Mouse (Mus musculus): Measurements from ENCODE around the gene Ccnj. TPM values are rescaled to one million over a fixed set of nuclear protein-coding genes. Genes with fewer than 3 reads are reported as not detected.

The Ccnj gene
- 12.9 and 18.8 TPM in 2 replicates for polyA plus RNA-seq (2014; fragmentation: Nextera tagmentation; extraction: Ambion mirVana)

DNA sequence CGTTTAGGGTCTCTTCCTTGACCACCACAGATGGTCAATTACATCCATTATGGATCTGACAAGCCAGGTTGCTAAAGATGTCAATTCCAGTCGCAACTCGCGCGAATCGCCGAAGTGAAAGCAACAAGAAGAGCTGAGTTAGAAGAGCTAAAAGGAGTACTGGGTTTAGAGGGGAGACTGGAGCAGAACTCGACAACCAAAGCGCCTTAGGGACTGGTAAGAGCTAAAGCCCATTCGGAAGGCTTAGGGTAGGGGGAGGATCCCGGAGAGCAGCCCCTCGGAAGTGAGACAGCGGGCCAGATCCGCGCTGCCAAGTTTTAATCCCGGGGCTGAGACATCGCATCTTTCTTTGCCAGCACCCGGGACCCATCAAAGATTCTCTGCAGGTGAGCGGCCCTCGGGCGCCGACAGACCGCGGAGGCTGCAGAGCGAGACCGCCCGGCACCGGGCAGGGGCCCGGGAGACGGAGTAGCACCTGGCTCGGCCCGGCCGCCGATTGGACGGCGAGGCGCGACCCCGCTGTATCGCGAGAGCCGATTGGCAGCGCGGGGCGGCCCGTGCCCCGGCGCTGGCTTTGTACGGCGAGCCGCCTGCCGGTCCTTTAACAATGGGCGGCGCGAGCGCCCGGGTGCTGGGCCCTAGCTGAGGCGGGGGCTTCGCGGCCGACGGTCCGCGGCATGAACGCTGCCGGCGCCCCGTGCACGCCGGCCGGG, at the start of gene Ccnj:
Gene Ccnj (plus strand): TSS at position 577 of the 713 bp plus-strand sequence.
- Histone ChIP-seq H3K4me3 (replicated peaks; ENCODE audit: low read depth, low read length) (peak within 1 kb of the TSS; percentile 94), H3K9me3 (ENCODE audit: control insufficient read depth, low read length) (no peaks in the 10 kb centered on the region), H3K4me1 (ENCODE audit: control insufficient read depth, insufficient read depth, low read length) (peaks cover 39% of the 10 kb centered on the region), H3K9ac (replicated peaks; ENCODE audit: low read length) (peak within 1 kb of the TSS; percentile 99), H3K27me3 (ENCODE audit: control insufficient read depth, insufficient read depth, low read length) (no peaks in the 10 kb centered on the region), H3K27ac (replicated peaks; ENCODE audit: low read depth, low read length) (peak within 1 kb of the TSS; percentile 97), H3K4me2 (ENCODE audit: low read length) (peak within 1 kb of the TSS; percentile 74), H3K36me3 (ENCODE audit: control insufficient read depth, insufficient read depth, low read length) (no peaks in the 10 kb centered on the region; the same call in 1 of the 2 replicates)
- ATAC-seq (ENCODE audit: low FRiP score, low TSS enrichment) (peak; percentile 99), DNase-seq (peak; percentile 96)
- WGBS: under 1% methylated on average over 71 of the region's 71 CpGs

DNA sequence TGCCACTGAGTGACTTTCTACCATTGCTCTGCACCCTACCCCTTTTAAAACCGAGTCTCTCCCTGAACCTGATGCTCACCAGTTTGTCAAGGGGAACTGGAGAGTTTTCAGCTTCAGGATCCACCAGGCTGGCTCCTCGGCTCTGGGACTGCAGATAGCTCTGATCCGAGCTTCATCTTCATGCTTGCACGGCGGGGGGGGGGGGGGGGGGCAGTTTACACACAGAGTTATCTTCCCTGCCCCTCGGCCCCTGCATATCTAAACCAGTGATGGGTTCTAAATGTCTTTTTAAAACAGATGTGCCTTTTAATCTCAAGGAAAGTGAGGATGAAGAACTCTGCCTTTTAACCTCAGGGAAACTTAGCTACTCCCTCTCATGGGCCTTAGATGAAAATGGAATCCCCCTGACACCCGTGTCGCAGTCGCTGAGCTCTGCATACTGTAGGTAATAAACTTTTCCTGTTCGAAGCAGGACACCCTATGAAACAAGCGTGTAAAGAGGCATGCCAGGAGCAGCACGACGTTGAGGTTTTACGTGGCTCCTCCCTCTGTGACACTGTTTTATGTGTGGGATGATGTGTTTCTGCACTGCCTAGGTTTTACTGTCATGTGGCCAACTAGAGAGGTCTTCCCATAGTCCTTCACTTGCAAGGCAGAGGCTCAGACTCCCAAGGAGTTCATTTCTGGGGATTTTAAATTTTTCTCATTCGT, 42.9 kb upstream of the Ccnj start:
- Histone ChIP-seq H3K27ac (replicated peaks; ENCODE audit: low read depth, low read length) (no peak overlapping the region), H3K4me1 (ENCODE audit: control insufficient read depth, insufficient read depth, low read length) (no peaks in the 10 kb centered on the region), H3K4me2 (ENCODE audit: low read length) (no peak overlapping the region), H3K36me3 (ENCODE audit: control insufficient read depth, insufficient read depth, low read length) (no peaks in the 10 kb centered on the region), H3K9me3 (ENCODE audit: control insufficient read depth, low read length) (no peaks in the 10 kb centered on the region), H3K27me3 (ENCODE audit: control insufficient read depth, insufficient read depth, low read length) (no peaks in the 10 kb centered on the region), H3K4me3 (replicated peaks; ENCODE audit: low read depth, low read length) (no peak overlapping the region), H3K9ac (replicated peaks; ENCODE audit: low read length) (no peak overlapping the region)
- ATAC-seq (ENCODE audit: low FRiP score, low TSS enrichment) (no peak), DNase-seq (no peak)
- 73% methylated on average over 15 of the region's 15 CpGs for WGBS

DNA sequence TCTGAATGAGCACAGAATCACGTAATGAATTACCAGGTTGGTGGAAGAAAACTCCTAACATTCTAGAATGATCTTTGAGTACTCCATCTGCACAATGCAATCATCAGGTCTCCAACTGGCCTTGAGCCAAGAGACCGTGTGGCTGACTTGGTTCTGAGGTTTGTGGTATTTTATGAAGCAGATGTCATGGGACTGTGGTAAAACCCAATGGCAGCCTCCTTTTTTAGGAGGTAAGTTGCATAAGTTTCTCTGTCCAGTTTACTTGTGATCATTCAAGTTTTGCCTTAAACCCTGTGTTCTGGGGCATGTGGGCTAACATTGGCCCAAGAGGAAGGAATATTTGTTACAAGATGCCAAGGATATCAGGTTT, 42.4 kb upstream of the Ccnj start:
- Histone ChIP-seq H3K9ac (replicated peaks; ENCODE audit: low read length) (no peak overlapping the region), H3K4me1 (ENCODE audit: control insufficient read depth, insufficient read depth, low read length) (no peaks in the 10 kb centered on the region), H3K27me3 (ENCODE audit: control insufficient read depth, insufficient read depth, low read length) (no peaks in the 10 kb centered on the region), H3K9me3 (ENCODE audit: control insufficient read depth, low read length) (no peaks in the 10 kb centered on the region), H3K4me2 (ENCODE audit: low read length) (no peak overlapping the region), H3K27ac (replicated peaks; ENCODE audit: low read depth, low read length) (no peak overlapping the region), H3K4me3 (replicated peaks; ENCODE audit: low read depth, low read length) (no peak overlapping the region), H3K36me3 (ENCODE audit: control insufficient read depth, insufficient read depth, low read length) (no peaks in the 10 kb centered on the region)
- 83% methylated on average over 2 of the region's 2 CpGs for WGBS
- ATAC-seq (ENCODE audit: low FRiP score, low TSS enrichment): no peak
- DNase-seq: no peak

DNA sequence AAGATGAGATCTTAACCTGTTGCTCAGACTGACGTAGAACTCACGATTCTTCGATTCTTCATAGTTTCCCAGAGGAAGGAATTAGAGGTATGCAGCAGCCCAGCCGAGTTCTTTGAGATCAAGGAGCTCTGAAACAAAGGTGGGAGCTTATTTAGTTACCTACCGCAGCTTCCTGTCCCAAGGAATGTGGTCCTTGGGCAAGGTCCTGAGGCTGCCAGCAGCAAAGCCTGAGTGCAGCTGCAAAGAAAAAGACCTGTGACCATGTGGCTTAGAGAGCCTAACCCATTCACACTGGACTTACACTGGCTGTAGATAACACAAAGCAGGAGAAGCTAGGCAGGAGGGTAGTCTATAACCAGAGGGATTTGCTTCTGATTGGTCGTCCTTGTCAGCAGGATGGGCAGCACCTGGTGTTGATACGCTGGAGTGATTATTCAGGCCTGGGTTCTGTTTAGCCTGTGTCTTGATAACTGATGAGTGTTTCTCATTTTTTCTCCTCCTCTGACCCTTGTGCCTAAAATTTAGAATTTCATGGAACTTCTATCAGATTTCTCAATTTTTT, 25.8 kb upstream of the Ccnj start:
- Histone ChIP-seq H3K27ac (replicated peaks; ENCODE audit: low read depth, low read length) (no peak overlapping the region), H3K27me3 (ENCODE audit: control insufficient read depth, insufficient read depth, low read length) (no peaks in the 10 kb centered on the region), H3K4me2 (ENCODE audit: low read length) (no peak overlapping the region), H3K9me3 (ENCODE audit: control insufficient read depth, low read length) (no peaks in the 10 kb centered on the region), H3K4me1 (ENCODE audit: control insufficient read depth, insufficient read depth, low read length) (no peaks in the 10 kb centered on the region), H3K4me3 (replicated peaks; ENCODE audit: low read depth, low read length) (no peak overlapping the region), H3K36me3 (ENCODE audit: control insufficient read depth, insufficient read depth, low read length) (no peaks in the 10 kb centered on the region), H3K9ac (replicated peaks; ENCODE audit: low read length) (no peak overlapping the region)
- ATAC-seq (ENCODE audit: low FRiP score, low TSS enrichment) (no peak), DNase-seq (no peak)
- WGBS: 35% methylated on average over 7 of the region's 7 CpGs

DNA sequence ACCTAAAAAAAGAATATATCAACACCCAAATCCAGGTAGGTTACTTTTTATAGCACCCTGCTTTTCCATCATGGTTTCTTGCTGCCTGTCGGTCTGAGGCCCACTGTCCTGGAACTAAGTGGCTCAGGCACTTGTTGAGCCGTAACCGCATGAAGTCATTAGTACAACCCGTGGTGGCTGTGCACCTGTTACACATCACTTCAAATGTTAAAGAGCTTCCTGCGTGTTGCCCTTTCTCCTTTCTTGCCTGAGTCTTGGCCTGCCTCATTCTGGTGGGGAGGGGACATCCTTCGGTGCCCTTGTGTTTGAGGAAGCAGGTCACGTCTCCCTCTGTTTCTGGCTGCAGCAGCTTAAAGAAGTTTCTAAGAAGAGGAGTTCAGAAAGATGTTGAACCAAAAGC, 21.2 kb upstream of the Ccnj start:
- H3K4me3 ChIP-seq (replicated peaks; ENCODE audit: low read depth, low read length): no peak overlapping the region
- WGBS: 57% methylated on average over 7 of the region's 7 CpGs
- DNase-seq (no peak), ATAC-seq (ENCODE audit: low FRiP score, low TSS enrichment) (no peak)
- no peak overlapping the region for H3K9ac ChIP-seq (replicated peaks; ENCODE audit: low read length)
- H3K27ac ChIP-seq (replicated peaks; ENCODE audit: low read depth, low read length): no peak overlapping the region
- H3K27me3 ChIP-seq (ENCODE audit: control insufficient read depth, insufficient read depth, low read length): no peaks in the 10 kb centered on the region
- H3K4me1 ChIP-seq (ENCODE audit: control insufficient read depth, insufficient read depth, low read length): no peaks in the 10 kb centered on the region
- H3K9me3 ChIP-seq (ENCODE audit: control insufficient read depth, low read length): no peaks in the 10 kb centered on the region
- H3K4me2 ChIP-seq (ENCODE audit: low read length): no peak overlapping the region
- no peaks in the 10 kb centered on the region for H3K36me3 ChIP-seq (ENCODE audit: control insufficient read depth, insufficient read depth, low read length)

DNA sequence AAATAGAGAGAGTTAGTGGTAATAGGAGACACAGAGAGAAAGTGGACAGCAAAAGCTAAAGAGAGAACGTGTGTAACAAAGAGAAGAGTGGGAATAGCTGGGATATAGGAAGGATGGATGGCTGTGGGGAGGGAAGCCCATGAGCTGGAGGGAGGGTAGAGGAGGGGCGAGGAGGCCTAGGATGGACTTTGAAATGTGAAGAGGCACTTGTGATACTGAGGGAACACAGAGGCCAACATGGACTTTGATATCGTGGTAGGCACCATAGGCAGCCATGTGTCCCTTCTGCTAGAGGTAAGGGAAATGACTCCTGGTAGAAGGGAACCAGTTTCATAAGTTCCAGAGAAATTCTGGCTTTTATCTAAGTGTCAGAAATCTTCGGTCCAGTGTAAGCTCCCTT, 19.2 kb upstream of the Ccnj start:
- no peaks in the 10 kb centered on the region for H3K36me3 ChIP-seq (ENCODE audit: control insufficient read depth, insufficient read depth, low read length)
- H3K9me3 ChIP-seq (ENCODE audit: control insufficient read depth, low read length): no peaks in the 10 kb centered on the region
- no peaks in the 10 kb centered on the region for H3K27me3 ChIP-seq (ENCODE audit: control insufficient read depth, insufficient read depth, low read length)
- H3K4me2 ChIP-seq (ENCODE audit: low read length): no peak overlapping the region
- no peaks in the 10 kb centered on the region for H3K4me1 ChIP-seq (ENCODE audit: control insufficient read depth, insufficient read depth, low read length)
- WGBS: 85% methylated on average over 4 of the region's 4 CpGs
- no peak overlapping the region for H3K4me3 ChIP-seq (replicated peaks; ENCODE audit: low read depth, low read length)
- DNase-seq (no peak), ATAC-seq (ENCODE audit: low FRiP score, low TSS enrichment) (no peak)
- H3K9ac ChIP-seq (replicated peaks; ENCODE audit: low read length): no peak overlapping the region
- H3K27ac ChIP-seq (replicated peaks; ENCODE audit: low read depth, low read length): no peak overlapping the region

DNA sequence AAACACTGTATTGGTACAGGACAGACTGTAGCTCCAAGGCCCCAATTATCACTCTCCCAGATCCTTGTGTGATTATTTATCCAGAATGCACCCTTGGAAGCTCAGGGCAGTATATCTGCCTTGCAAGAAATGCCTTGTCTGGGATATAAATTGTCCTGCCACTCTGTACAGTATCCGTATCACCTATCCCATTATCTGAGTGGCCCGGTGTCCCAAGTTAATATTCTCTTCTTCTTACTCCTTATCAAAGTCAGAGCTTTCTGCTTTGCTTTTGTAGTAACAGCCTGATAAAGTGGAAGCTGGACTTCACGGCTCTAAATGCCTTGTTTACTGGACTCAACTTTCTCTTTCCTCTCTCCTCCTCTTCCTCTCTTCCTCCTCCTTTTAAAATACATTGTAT, 18.3 kb upstream of the Ccnj start:
- Histone ChIP-seq H3K36me3 (ENCODE audit: control insufficient read depth, insufficient read depth, low read length) (no peaks in the 10 kb centered on the region), H3K4me3 (replicated peaks; ENCODE audit: low read depth, low read length) (no peak overlapping the region), H3K9me3 (ENCODE audit: control insufficient read depth, low read length) (no peaks in the 10 kb centered on the region), H3K27me3 (ENCODE audit: control insufficient read depth, insufficient read depth, low read length) (no peaks in the 10 kb centered on the region), H3K9ac (replicated peaks; ENCODE audit: low read length) (no peak overlapping the region), H3K4me1 (ENCODE audit: control insufficient read depth, insufficient read depth, low read length) (no peaks in the 10 kb centered on the region), H3K4me2 (ENCODE audit: low read length) (no peak overlapping the region), H3K27ac (replicated peaks; ENCODE audit: low read depth, low read length) (no peak overlapping the region)
- WGBS: 89% methylated on average over 3 of the region's 3 CpGs
- no peak for ATAC-seq (ENCODE audit: low FRiP score, low TSS enrichment)
- no peak for DNase-seq

DNA sequence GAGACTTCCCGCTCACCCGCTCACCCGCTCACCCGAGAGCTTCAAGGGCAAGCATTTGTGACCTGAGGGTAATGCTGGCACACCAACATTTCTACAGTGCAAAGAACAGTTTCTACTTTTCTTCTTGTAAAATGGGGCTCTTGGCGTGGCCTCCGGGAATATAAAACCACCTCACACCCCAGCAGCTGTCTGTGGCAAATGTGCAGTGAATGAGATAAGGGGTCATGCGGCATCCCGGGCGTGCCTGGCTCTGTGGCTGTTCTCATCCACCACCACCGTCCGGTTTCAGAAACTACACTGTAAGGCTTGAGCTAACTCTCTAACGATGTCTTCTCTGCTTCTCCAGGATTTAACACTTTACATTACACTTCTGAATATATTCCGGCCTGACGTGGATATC, 17.7 kb upstream of the Ccnj start:
- Histone ChIP-seq H3K27ac (replicated peaks; ENCODE audit: low read depth, low read length) (no peak overlapping the region), H3K27me3 (ENCODE audit: control insufficient read depth, insufficient read depth, low read length) (no peaks in the 10 kb centered on the region), H3K4me2 (ENCODE audit: low read length) (no peak overlapping the region), H3K36me3 (ENCODE audit: control insufficient read depth, insufficient read depth, low read length) (no peaks in the 10 kb centered on the region), H3K9ac (replicated peaks; ENCODE audit: low read length) (no peak overlapping the region), H3K4me1 (ENCODE audit: control insufficient read depth, insufficient read depth, low read length) (no peaks in the 10 kb centered on the region), H3K4me3 (replicated peaks; ENCODE audit: low read depth, low read length) (no peak overlapping the region), H3K9me3 (ENCODE audit: control insufficient read depth, low read length) (no peaks in the 10 kb centered on the region)
- DNase-seq (no peak), ATAC-seq (ENCODE audit: low FRiP score, low TSS enrichment) (no peak)
- 87% methylated on average over 14 of the region's 14 CpGs for WGBS
